Mouse (Mus musculus): ENCODE measurements around the gene Txndc2.

DNA sequence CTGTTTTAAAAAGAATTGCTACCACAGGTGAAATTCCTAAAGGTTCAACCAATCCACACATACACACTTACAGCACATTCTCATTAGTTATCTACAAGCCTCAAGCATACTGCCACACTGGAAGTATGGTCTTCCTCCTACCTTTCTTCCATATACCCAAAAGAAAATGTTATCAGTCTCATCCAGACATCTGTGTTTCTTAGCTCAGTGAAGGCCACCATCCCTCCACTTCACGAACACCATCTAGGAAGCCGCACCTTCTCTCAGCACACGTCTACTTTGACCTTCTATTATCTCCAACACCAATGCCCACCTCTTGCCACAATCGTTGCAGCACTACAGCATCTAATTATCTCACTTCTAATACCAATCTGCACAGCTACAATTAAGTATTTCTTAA, 36.0 kb downstream of the Txndc2 start:
- no peak for TF ChIP-seq CTCF (IDR thresholded peaks at IDR 0.05; ENCODE audit: low read depth)
- TF ChIP-seq EP300 (IDR thresholded peaks at IDR 0.05; ENCODE audit: low read depth) = peak; percentile 79
